Mouse (Mus musculus): ENCODE data around the gene Etfa. TPM values are rescaled to one million over a fixed set of nuclear protein-coding genes. Genes with fewer than 3 reads are reported as not detected.

The Etfa gene
- polyA plus RNA-seq, 1 experiment from 2014 or later: 225 TPM

GRCm38 (mm10) chr9:55538377-55538776 is 26.3 kb upstream of the Etfa start, which contains the start of gene Isl2:
Gene Isl2, plus strand, starts transcription at chr9:55538672.
- no peak within 1 kb of the TSS for H3K27ac ChIP-seq (ENCODE audit: low read depth)
- peak within 1 kb of the TSS; percentile 70 for H3K4me2 ChIP-seq (ENCODE audit: low read length)
- peaks cover 37% of the 10 kb centered on the region for H3K27me3 ChIP-seq (replicated peaks; ENCODE audit: control insufficient read depth, insufficient read depth, low read length)
- H3K36me3 ChIP-seq (ENCODE audit: control insufficient read depth, insufficient read depth, low read length): no peaks in the 10 kb centered on the region
- DNase-seq (ENCODE audit: low spot score) (peak; percentile 50), ATAC-seq (replicated peaks; ENCODE audit: low FRiP score, low TSS enrichment, low read depth) (no peak)
- 29% methylated on average over 4 of the region's 4 CpGs for WGBS
- H3K4me3 ChIP-seq (ENCODE audit: low read depth, low read length): peak within 1 kb of the TSS; percentile 45
- H3K4me1 ChIP-seq (replicated peaks; ENCODE audit: control insufficient read depth, insufficient read depth, low read length): peaks cover 3% of the 10 kb centered on the region; the same call in 1 of the 2 replicates
- no peaks in the 10 kb centered on the region for H3K9me3 ChIP-seq (ENCODE audit: control insufficient read depth, low read length)
- H3K9ac ChIP-seq (ENCODE audit: low read length): peak within 1 kb of the TSS; percentile 62; the same call in 1 of the 2 replicates

- no peak overlapping the region for H3K27ac ChIP-seq (ENCODE audit: low read depth)
- H3K4me3 ChIP-seq (ENCODE audit: low read depth, low read length): no peak overlapping the region
- ATAC-seq (replicated peaks; ENCODE audit: low FRiP score, low TSS enrichment, low read depth): no peak
- H3K9me3 ChIP-seq (ENCODE audit: control insufficient read depth, low read length): no peaks in the 10 kb centered on the region
- peaks cover 3% of the 10 kb centered on the region; the same call in 1 of the 2 replicates for H3K4me1 ChIP-seq (replicated peaks; ENCODE audit: control insufficient read depth, insufficient read depth, low read length)
- peaks cover 21% of the 10 kb centered on the region for H3K27me3 ChIP-seq (replicated peaks; ENCODE audit: control insufficient read depth, insufficient read depth, low read length)
- H3K9ac ChIP-seq (ENCODE audit: low read length): no peak overlapping the region
- H3K4me2 ChIP-seq (ENCODE audit: low read length): no peak overlapping the region
- DNase-seq (ENCODE audit: low spot score): peak; percentile 79
- WGBS: 25% methylated on average over 3 of the region's 3 CpGs
- no peaks in the 10 kb centered on the region for H3K36me3 ChIP-seq (ENCODE audit: control insufficient read depth, insufficient read depth, low read length)
Observed at GRCm38 (mm10) chr9:55535907-55536306, 23.9 kb upstream of the Etfa start.

GRCm38 (mm10) chr9:55525716-55526115 is 13.7 kb upstream of the Etfa start:
- Histone ChIP-seq H3K27ac (ENCODE audit: low read depth) (no peak overlapping the region), H3K27me3 (replicated peaks; ENCODE audit: control insufficient read depth, insufficient read depth, low read length) (no peaks in the 10 kb centered on the region), H3K4me2 (ENCODE audit: low read length) (no peak overlapping the region), H3K4me1 (replicated peaks; ENCODE audit: control insufficient read depth, insufficient read depth, low read length) (no peaks in the 10 kb centered on the region), H3K4me3 (ENCODE audit: low read depth, low read length) (no peak overlapping the region), H3K36me3 (ENCODE audit: control insufficient read depth, insufficient read depth, low read length) (no peaks in the 10 kb centered on the region), H3K9me3 (ENCODE audit: control insufficient read depth, low read length) (no peaks in the 10 kb centered on the region), H3K9ac (ENCODE audit: low read length) (no peak overlapping the region)
- DNase-seq (ENCODE audit: low spot score): no peak
- 56% methylated on average over 4 of the region's 4 CpGs for WGBS
- no peak for ATAC-seq (replicated peaks; ENCODE audit: low FRiP score, low TSS enrichment, low read depth)

- under 1% methylated on average over 32 of the region's 32 CpGs for WGBS
- no peaks in the 10 kb centered on the region for H3K9me3 ChIP-seq (ENCODE audit: control insufficient read depth, low read length)
- peak; percentile 72 for ATAC-seq (replicated peaks; ENCODE audit: low FRiP score, low TSS enrichment, low read depth)
Observed at GRCm38 (mm10) chr9:55511521-55511993, 486 bp downstream of the Etfa start.

GRCm38 (mm10) chr9:55510651-55511235 is 1.3 kb downstream of the Etfa start:
- Histone ChIP-seq H3K36me3 (ENCODE audit: control insufficient read depth, insufficient read depth, low read length) (no peaks in the 10 kb centered on the region), H3K9me3 (ENCODE audit: control insufficient read depth, low read length) (no peaks in the 10 kb centered on the region), H3K4me2 (ENCODE audit: low read length) (peak overlapping the region; percentile 80), H3K9ac (ENCODE audit: low read length) (peak overlapping the region; percentile 94), H3K27ac (ENCODE audit: low read depth) (no peak overlapping the region), H3K4me3 (ENCODE audit: low read depth, low read length) (peak overlapping the region; percentile 82), H3K4me1 (replicated peaks; ENCODE audit: control insufficient read depth, insufficient read depth, low read length) (peaks cover 11% of the 10 kb centered on the region), H3K27me3 (replicated peaks; ENCODE audit: control insufficient read depth, insufficient read depth, low read length) (peaks cover 5% of the 10 kb centered on the region; the same call in 1 of the 2 replicates)
- no peak for ATAC-seq (replicated peaks; ENCODE audit: low FRiP score, low TSS enrichment, low read depth)
- DNase-seq (ENCODE audit: low spot score): no peak
- 79% methylated on average over 10 of the region's 10 CpGs for WGBS

More at GRCm38 (mm10) chr9:55511521-55511993, 486 bp downstream of the Etfa start:
- peak overlapping the region; percentile 82 for H3K4me3 ChIP-seq (ENCODE audit: low read depth, low read length)
- DNase-seq (ENCODE audit: low spot score): peak; percentile 84
- H3K27me3 ChIP-seq (replicated peaks; ENCODE audit: control insufficient read depth, insufficient read depth, low read length): peaks cover 5% of the 10 kb centered on the region; the same call in 1 of the 2 replicates
- H3K4me1 ChIP-seq (replicated peaks; ENCODE audit: control insufficient read depth, insufficient read depth, low read length): peaks cover 11% of the 10 kb centered on the region
- peak overlapping the region; percentile 94 for H3K9ac ChIP-seq (ENCODE audit: low read length)
- H3K4me2 ChIP-seq (ENCODE audit: low read length): peak overlapping the region; percentile 80
- no peaks in the 10 kb centered on the region for H3K36me3 ChIP-seq (ENCODE audit: control insufficient read depth, insufficient read depth, low read length)
- peak overlapping the region; percentile 87 for H3K27ac ChIP-seq (ENCODE audit: low read depth)

- H3K27ac ChIP-seq (ENCODE audit: low read depth): no peak overlapping the region
- WGBS: 60% methylated on average over 1 of the region's 1 CpGs
- no peak for DNase-seq (ENCODE audit: low spot score)
- no peaks in the 10 kb centered on the region for H3K36me3 ChIP-seq (ENCODE audit: control insufficient read depth, insufficient read depth, low read length)
- ATAC-seq (replicated peaks; ENCODE audit: low FRiP score, low TSS enrichment, low read depth): no peak
- no peak overlapping the region for H3K4me2 ChIP-seq (ENCODE audit: low read length)
- H3K9ac ChIP-seq (ENCODE audit: low read length): no peak overlapping the region
- 0 out of 2 replicates have a peak, but pooled peaks cover 5% of the 10 kb centered on the region for H3K27me3 ChIP-seq (replicated peaks; ENCODE audit: control insufficient read depth, insufficient read depth, low read length)
- no peak overlapping the region for H3K4me3 ChIP-seq (ENCODE audit: low read depth, low read length)
- peaks cover 11% of the 10 kb centered on the region for H3K4me1 ChIP-seq (replicated peaks; ENCODE audit: control insufficient read depth, insufficient read depth, low read length)
- no peaks in the 10 kb centered on the region for H3K9me3 ChIP-seq (ENCODE audit: control insufficient read depth, low read length)
Observed at GRCm38 (mm10) chr9:55509731-55510130, 2.3 kb downstream of the Etfa start.

GRCm38 (mm10) chr9:55508701-55509100 is 3.3 kb downstream of the Etfa start:
- H3K4me2 ChIP-seq (ENCODE audit: low read length): no peak overlapping the region
- H3K9ac ChIP-seq (ENCODE audit: low read length): no peak overlapping the region
- DNase-seq (ENCODE audit: low spot score): no peak
- no peak for ATAC-seq (replicated peaks; ENCODE audit: low FRiP score, low TSS enrichment, low read depth)
- H3K4me1 ChIP-seq (replicated peaks; ENCODE audit: control insufficient read depth, insufficient read depth, low read length): peaks cover 11% of the 10 kb centered on the region
- no peaks in the 10 kb centered on the region for H3K36me3 ChIP-seq (ENCODE audit: control insufficient read depth, insufficient read depth, low read length)
- no peak overlapping the region for H3K27ac ChIP-seq (ENCODE audit: low read depth)
- H3K4me3 ChIP-seq (ENCODE audit: low read depth, low read length): no peak overlapping the region
- H3K9me3 ChIP-seq (ENCODE audit: control insufficient read depth, low read length): no peaks in the 10 kb centered on the region
- WGBS: 89% methylated on average over 4 of the region's 4 CpGs
- H3K27me3 ChIP-seq (replicated peaks; ENCODE audit: control insufficient read depth, insufficient read depth, low read length): 0 out of 2 replicates have a peak, but pooled peaks cover 1% of the 10 kb centered on the region

- no peak overlapping the region for H3K27ac ChIP-seq (ENCODE audit: low read depth)
- ATAC-seq (replicated peaks; ENCODE audit: low FRiP score, low TSS enrichment, low read depth): no peak
- H3K27me3 ChIP-seq (replicated peaks; ENCODE audit: control insufficient read depth, insufficient read depth, low read length): no peaks in the 10 kb centered on the region
- H3K36me3 ChIP-seq (ENCODE audit: control insufficient read depth, insufficient read depth, low read length): no peaks in the 10 kb centered on the region
- peaks cover 11% of the 10 kb centered on the region for H3K4me1 ChIP-seq (replicated peaks; ENCODE audit: control insufficient read depth, insufficient read depth, low read length)
- H3K4me3 ChIP-seq (ENCODE audit: low read depth, low read length): no peak overlapping the region
- H3K9ac ChIP-seq (ENCODE audit: low read length): no peak overlapping the region
- H3K4me2 ChIP-seq (ENCODE audit: low read length): no peak overlapping the region
- WGBS: 78% methylated on average over 3 of the region's 3 CpGs
- H3K9me3 ChIP-seq (ENCODE audit: control insufficient read depth, low read length): no peaks in the 10 kb centered on the region
- DNase-seq (ENCODE audit: low spot score): no peak
Observed at GRCm38 (mm10) chr9:55507922-55508321, 4.1 kb downstream of the Etfa start.

GRCm38 (mm10) chr9:55482116-55482515 is 29.9 kb downstream of the Etfa start:
- Histone ChIP-seq H3K36me3 (ENCODE audit: control insufficient read depth, insufficient read depth, low read length) (peaks cover 48% of the 10 kb centered on the region), H3K4me1 (replicated peaks; ENCODE audit: control insufficient read depth, insufficient read depth, low read length) (no peaks in the 10 kb centered on the region), H3K4me3 (ENCODE audit: low read depth, low read length) (no peak overlapping the region), H3K27ac (ENCODE audit: low read depth) (no peak overlapping the region), H3K27me3 (replicated peaks; ENCODE audit: control insufficient read depth, insufficient read depth, low read length) (no peaks in the 10 kb centered on the region), H3K4me2 (ENCODE audit: low read length) (no peak overlapping the region), H3K9ac (ENCODE audit: low read length) (no peak overlapping the region), H3K9me3 (ENCODE audit: control insufficient read depth, low read length) (no peaks in the 10 kb centered on the region)
- WGBS: 66% methylated on average over 2 of the region's 2 CpGs
- ATAC-seq (replicated peaks; ENCODE audit: low FRiP score, low TSS enrichment, low read depth) (no peak), DNase-seq (ENCODE audit: low spot score) (no peak)

Measured in intestine, embryonic 14.5 days (tissue).